In the genomic region with DNA sequence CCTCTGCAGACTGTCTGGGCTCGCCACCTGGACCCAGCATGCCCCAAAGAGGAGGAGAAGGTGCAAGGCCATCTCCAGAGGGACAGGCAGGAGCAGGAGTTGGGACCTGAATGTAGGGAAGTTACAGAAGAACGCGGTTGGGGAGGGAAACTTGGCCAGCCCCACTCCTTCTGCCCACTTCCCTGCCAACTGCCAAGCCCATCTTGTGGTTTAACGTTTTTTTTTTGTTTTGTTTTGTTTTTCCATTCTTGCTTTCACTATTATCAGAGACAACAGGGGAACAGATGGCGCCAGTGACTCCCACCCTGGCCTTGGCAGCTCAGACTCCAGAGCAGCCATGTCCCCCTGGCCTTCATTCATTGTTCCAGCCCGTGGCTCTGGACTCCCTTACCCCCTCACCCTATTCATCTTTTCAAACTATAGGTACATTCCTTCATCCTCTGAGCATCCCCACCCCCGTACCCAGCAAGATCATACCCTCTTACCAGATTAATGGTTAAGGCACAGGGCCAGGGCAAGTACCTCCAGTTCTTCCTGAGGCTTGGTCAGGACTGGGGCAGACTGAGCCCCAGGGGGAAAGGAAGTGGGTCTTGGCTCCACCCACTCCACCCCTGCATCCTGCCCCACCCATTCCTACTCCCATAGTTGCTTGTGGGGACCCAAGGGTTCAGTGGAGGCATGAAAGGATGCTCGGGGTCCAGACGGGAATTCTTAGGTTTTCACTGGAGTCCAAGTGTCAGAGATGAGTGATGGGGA, we compare ENCODE assay signal across 11 mouse cellular contexts. TPM values are rescaled to one million over a fixed set of nuclear protein-coding genes. Genes with fewer than 3 reads are reported as not detected.
DNase-seq lines count a peak whose midpoint lies in the region; ATAC-seq and TF ChIP-seq lines count a peak whose summit lies in the region.
"Had no signal": no experiment of that assay in that cellular context is flagged by ENCODE, and none has a peak within 500 bp of the region (broad histone marks: within the 10 kb centered on the region; RNA-seq: fewer than 3 reads in every experiment).

A gene (minus strand): TSS at position 562 of the 756 bp plus-strand sequence.

- peak within 1 kb of the TSS; percentile 65 for H3K4me2 ChIP-seq in liver, embryonic 12.5 days
- no peak within 1 kb of the TSS for H3K4me2 ChIP-seq in midbrain, embryonic 13.5 days (replicated peaks)

- no peaks in the 10 kb centered on the region for H3K9me3 ChIP-seq in ES-E14 (ENCODE audit: control insufficient read depth, insufficient read depth, low read depth, low read length)
- H3K9me3 ChIP-seq in liver, embryonic 12.5 days (replicated peaks): no peaks in the 10 kb centered on the region
- H3K9me3 ChIP-seq in midbrain, embryonic 13.5 days: no peaks in the 10 kb centered on the region
- H3K9me3 ChIP-seq: heart, embryonic 10.5 days had no signal

- in situ Hi-C loops in ES-E14 (cut with MboI; ENCODE audit: low sequenced_read_pairs in 2 of 2, unreplicated experiment in 2 of 2): no loop called here

- H3K36me3 ChIP-seq in ES-E14 (ENCODE audit: control insufficient read depth, insufficient read depth, low read length, poor library complexity, severe bottlenecking): no peaks in the 10 kb centered on the region
- H3K36me3 ChIP-seq in liver, embryonic 12.5 days: peaks cover 8% of the 10 kb centered on the region; the same call in 1 of the 2 replicates
- H3K36me3 ChIP-seq in midbrain, embryonic 13.5 days: no peaks in the 10 kb centered on the region
- H3K36me3 ChIP-seq: heart, embryonic 10.5 days had no signal

- peaks cover 3 to 32% of the 10 kb centered on the region in 2 experiments; a peak in 3 of 4 replicates for H3K4me1 ChIP-seq in ES-E14 (ENCODE audit: control insufficient read depth in 2 of 2, insufficient read depth in 2 of 2, low read length in 2 of 2, poor library complexity in 1 of 2)
- H3K4me1 ChIP-seq in liver, embryonic 12.5 days: peaks cover 86% of the 10 kb centered on the region
- H3K4me1 ChIP-seq in midbrain, embryonic 13.5 days (replicated peaks): 0 out of 2 replicates have a peak, but pooled peaks cover 4% of the 10 kb centered on the region
- H3K4me1 ChIP-seq: heart, embryonic 10.5 days had no signal

- H3K4me3 ChIP-seq in ES-E14 (ENCODE audit: insufficient read depth in 1 of 2, low read depth in 1 of 2, low read length in 2 of 2, poor library complexity in 1 of 2, severe bottlenecking in 1 of 2): peak within 1 kb of the TSS; percentile 7 to 26; a peak in 1 of 4 replicates
- H3K4me3 ChIP-seq in liver, embryonic 12.5 days: peak within 1 kb of the TSS; percentile 48
- no peak within 1 kb of the TSS for H3K4me3 ChIP-seq in midbrain, embryonic 13.5 days (replicated peaks)
- H3K4me3 ChIP-seq: heart, embryonic 10.5 days had no signal

- peak; percentile 48 for DNase-seq in 3134 (ENCODE audit: extremely low read depth, insufficient read length, low spot score)
- no peak for DNase-seq in ES-E14 (ENCODE audit: low read depth, low spot score)
- peak; percentile 31 for DNase-seq in spleen, adult 12 weeks (ENCODE audit: low spot score)
- no peak for DNase-seq in retina, embryonic 14.5 days (ENCODE audit: low spot score)
- no peak for DNase-seq in layer of hippocampus, postnatal 14 days (ENCODE audit: low spot score in 2 of 2)
- DNase-seq in cerebellum, postnatal 14 days: no peak

- H3K27me3 ChIP-seq in liver, embryonic 12.5 days (replicated peaks): no peaks in the 10 kb centered on the region
- no peaks in the 10 kb centered on the region for H3K27me3 ChIP-seq in midbrain, embryonic 13.5 days

- no peak within 1 kb of the TSS for H3K27ac ChIP-seq in ES-E14 (ENCODE audit: insufficient read depth, low read depth, low read length, poor library complexity, severe bottlenecking)
- peak within 1 kb of the TSS; percentile 85 for H3K27ac ChIP-seq in liver, embryonic 12.5 days
- no peak within 1 kb of the TSS for H3K27ac ChIP-seq in midbrain, embryonic 13.5 days
- H3K27ac ChIP-seq: heart, embryonic 10.5 days had no signal

- ATAC-seq in liver, embryonic 12.5 days: peak; percentile 54
- no peak for ATAC-seq in midbrain, embryonic 13.5 days
- ATAC-seq: intestine, postnatal 0 days; midbrain, embryonic 16.5 days had no signal

- WGBS in liver, embryonic 12.5 days (ENCODE audit: insufficient replicate concordance): 24% methylated on average over 9 of the region's 9 CpGs
- WGBS in midbrain, embryonic 13.5 days: 68% methylated on average over 9 of the region's 9 CpGs

- no peak within 1 kb of the TSS for H3K9ac ChIP-seq in ES-E14 (ENCODE audit: insufficient read depth, low read depth, low read length, poor library complexity, severe bottlenecking)
- H3K9ac ChIP-seq in liver, embryonic 12.5 days: peak within 1 kb of the TSS; percentile 62
- no peak within 1 kb of the TSS for H3K9ac ChIP-seq in midbrain, embryonic 13.5 days (replicated peaks)

TF ChIP-seq in ES-E14, 5 proteins besides CTCF, POLR2A, EP300 and RAD21:
- TF ChIP-seq CHD2 (IDR thresholded peaks at IDR 0.05; ENCODE audit: low read depth, low read length) (no peak), ZC3H11A (IDR thresholded peaks at IDR 0.05; ENCODE audit: borderline replicate concordance, low read depth, low read length) (no peak), MAFK (IDR thresholded peaks at IDR 0.05; ENCODE audit: insufficient read depth, low read depth, low read length) (no peak)
TF ChIP-seq in ES-E14: peak in this region for 0.

RNA-seq across cellular contexts. Expression of the gene that starts here (rescaled TPM):
- 30.2 and 67.4 TPM in 2 replicates for total RNA-seq in ES-E14 (2012; rRNA removed)
- polyA plus RNA-seq in liver, embryonic 12.5 days (2016; fragmentation: Nextera tagmentation; extraction: Ambion mirVana): 7.3 and 7.4 TPM in 2 replicates
- total RNA-seq in layer of hippocampus, postnatal 14 days (2021): under 1 TPM; 0.65 to 0.95 TPM
- polyA plus RNA-seq in midbrain, embryonic 13.5 days (2015; fragmentation: Nextera tagmentation; extraction: Ambion mirVana): 0.06 and 0.09 TPM in 2 replicates
- polyA plus RNA-seq: midbrain, embryonic 16.5 days had no signal

Comparison
In these comparisons a context has a peak if more than half of its experiments do, and no peak if none do; other contexts are left out.
1. RNA of the gene that starts here (total RNA-seq): 30.2 to 67.4 TPM in ES-E14; 0.65 to 0.95 TPM in layer of hippocampus, postnatal 14 days; every median in the first group is over 10 times any median in the second.
2. DNase-seq: peak in 3134 (single experiment) and spleen, adult 12 weeks (single experiment); none in ES-E14 (single experiment), retina, embryonic 14.5 days (single experiment), layer of hippocampus, postnatal 14 days (0 of 2) and cerebellum, postnatal 14 days (0 of 2).